Mouse (Mus musculus): ENCODE results near the gene Rab11b. TPM values are rescaled to one million over a fixed set of nuclear protein-coding genes. Genes with fewer than 3 reads are reported as not detected.

The Rab11b gene
- polyA plus RNA-seq (2015; fragmentation: Nextera tagmentation; extraction: Ambion mirVana), result 207 and 216 TPM in 2 replicates

DNA sequence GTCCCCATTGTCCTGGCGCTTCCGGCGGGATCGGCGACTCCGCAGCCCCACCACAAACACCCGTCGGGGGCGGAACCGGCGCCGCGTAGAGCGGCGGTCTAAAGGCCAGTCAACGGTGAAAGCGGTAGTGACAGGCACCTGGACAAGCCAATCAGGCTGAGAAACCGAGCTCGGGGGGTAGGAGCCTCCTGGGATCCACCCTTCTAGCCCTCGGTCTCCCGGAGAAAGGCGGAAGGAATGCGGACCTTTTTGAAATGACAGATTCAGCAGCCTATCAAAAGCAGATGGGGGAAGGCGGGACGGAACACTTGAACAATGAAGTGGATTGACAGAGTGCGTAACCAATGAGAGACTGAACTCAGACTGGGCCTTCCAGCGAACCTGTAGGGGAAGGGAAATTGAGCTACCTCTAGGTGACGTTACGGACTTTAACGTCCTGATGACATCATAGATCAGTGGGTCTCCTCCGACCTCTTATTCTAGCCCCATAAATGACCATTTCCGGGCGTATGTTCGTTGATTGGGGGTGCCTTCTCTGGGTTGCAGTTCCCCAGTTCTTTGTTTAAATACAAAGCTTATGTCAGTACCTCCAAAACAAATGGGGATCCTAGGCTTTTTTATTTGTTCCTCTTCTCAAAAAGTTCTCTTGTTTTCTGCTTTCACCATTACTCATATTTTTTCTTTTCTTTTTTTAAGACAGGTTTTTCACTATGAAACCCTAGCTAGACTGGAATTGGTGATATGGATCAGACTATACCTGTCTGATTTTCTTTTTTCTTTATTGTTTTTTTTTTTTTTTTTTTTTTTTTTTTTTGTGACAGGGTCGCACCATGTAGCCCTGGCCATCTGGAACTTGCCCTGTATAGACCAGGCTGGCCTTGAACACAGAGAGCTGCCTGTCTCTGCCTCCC lies at the start of gene Rab11b:
Rab11b (minus strand) TSS at position 276 of the 911 bp plus-strand sequence.
- ATAC-seq (replicated peaks; ENCODE audit: low FRiP score, low read depth) (peak; percentile 99), DNase-seq (ENCODE audit: low spot score) (peak; percentile 100)
- H3K27ac ChIP-seq, result peak within 1 kb of the TSS; percentile 99
- H3K27me3 ChIP-seq (ENCODE audit: insufficient read depth, low read length), result no peaks in the 10 kb centered on the region
- H3K4me1 ChIP-seq (replicated peaks; ENCODE audit: insufficient read depth, low read length), result peaks cover 32% of the 10 kb centered on the region
- TF ChIP-seq CTCF (IDR thresholded peaks at IDR 0.05; ENCODE audit: low read depth), result peak; percentile 35; the same call in 1 of the 2 replicates
- H3K4me3 ChIP-seq (replicated peaks; ENCODE audit: low read depth, low read length), result peak within 1 kb of the TSS; percentile 67
- WGBS, result 3% methylated on average over 35 of the region's 35 CpGs
- H3K36me3 ChIP-seq (ENCODE audit: insufficient read depth, low read length), result no peaks in the 10 kb centered on the region
- peak within 1 kb of the TSS; percentile 90 for H3K9ac ChIP-seq (ENCODE audit: low read depth, low read length)
- H3K4me2 ChIP-seq (ENCODE audit: low read length), result peak within 1 kb of the TSS; percentile 56
- no peaks in the 10 kb centered on the region for H3K9me3 ChIP-seq (replicated peaks; ENCODE audit: low read length)

DNA sequence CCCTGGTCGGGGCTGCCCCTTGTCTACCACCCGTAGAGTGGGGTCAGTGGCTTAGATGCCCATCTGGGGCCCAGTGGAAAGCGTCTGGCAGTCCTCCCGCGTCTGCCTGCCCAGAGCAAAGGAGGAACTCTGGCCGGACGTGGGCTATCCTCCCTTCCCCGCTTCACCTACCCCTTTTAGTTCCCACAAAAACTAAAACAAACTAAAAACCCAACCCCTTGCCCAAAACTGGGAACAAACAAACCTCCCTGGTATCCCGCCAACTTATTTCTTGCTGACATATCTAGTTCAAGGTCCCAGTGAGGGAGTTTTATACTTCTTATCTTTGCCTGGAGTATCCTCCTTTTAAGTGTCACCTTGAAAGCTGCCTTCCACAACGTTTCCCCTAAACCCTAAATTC lies 47.9 kb upstream of the Rab11b start:
- peaks cover 14% of the 10 kb centered on the region; the same call in 1 of the 2 replicates for H3K4me1 ChIP-seq (replicated peaks; ENCODE audit: insufficient read depth, low read length)
- no peaks in the 10 kb centered on the region for H3K9me3 ChIP-seq (replicated peaks; ENCODE audit: low read length)
- H3K4me2 ChIP-seq (ENCODE audit: low read length), result no peak overlapping the region
- no peak overlapping the region for H3K9ac ChIP-seq (ENCODE audit: low read depth, low read length)
- no peak overlapping the region for H3K4me3 ChIP-seq (replicated peaks; ENCODE audit: low read depth, low read length)
- H3K27ac ChIP-seq, result no peak overlapping the region
- ATAC-seq (replicated peaks; ENCODE audit: low FRiP score, low read depth) (no peak), DNase-seq (ENCODE audit: low spot score) (no peak)
- 29% methylated on average over 10 of the region's 10 CpGs for WGBS
- no peak for TF ChIP-seq CTCF (IDR thresholded peaks at IDR 0.05; ENCODE audit: low read depth)
- H3K36me3 ChIP-seq (ENCODE audit: insufficient read depth, low read length), result no peaks in the 10 kb centered on the region
- H3K27me3 ChIP-seq (ENCODE audit: insufficient read depth, low read length), result no peaks in the 10 kb centered on the region

DNA sequence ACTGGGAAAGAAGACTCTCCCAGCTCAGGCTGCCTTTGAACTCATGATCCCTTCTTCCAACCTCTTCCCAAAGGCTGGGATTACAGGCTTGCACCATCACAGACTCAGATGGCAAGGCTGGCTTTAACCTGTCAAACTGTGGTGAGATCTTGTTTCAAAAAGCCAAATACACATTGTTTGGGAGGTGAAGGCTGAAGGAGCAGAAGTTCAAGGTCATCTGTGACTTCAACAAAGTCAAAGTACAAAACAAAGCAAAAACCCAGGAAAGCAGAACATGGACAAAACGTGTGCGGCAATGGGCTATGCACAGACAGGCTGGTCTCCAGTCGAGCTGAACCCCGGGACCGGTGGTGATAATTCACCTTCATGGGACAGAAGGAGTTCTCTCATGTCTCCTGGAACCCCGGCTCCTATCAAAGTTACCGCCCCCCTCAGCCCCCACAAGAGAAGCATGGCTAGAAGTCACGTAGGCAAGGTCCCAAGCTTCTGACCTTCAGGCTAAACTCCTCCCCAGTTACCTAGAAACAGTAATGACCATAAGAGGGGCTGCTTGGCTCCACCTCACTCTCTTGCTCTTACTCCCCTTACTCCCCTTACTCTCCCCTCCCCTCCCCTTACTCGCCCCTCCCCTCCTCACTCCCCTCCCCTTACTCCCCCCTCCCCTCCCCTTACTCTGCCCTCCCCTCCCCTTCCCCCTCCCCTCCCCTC lies 47.0 kb upstream of the Rab11b start:
- Histone ChIP-seq H3K27me3 (ENCODE audit: insufficient read depth, low read length) (no peaks in the 10 kb centered on the region), H3K9ac (ENCODE audit: low read depth, low read length) (no peak overlapping the region; the same call in 1 of the 2 replicates), H3K36me3 (ENCODE audit: insufficient read depth, low read length) (no peaks in the 10 kb centered on the region), H3K4me1 (replicated peaks; ENCODE audit: insufficient read depth, low read length) (peaks cover 5% of the 10 kb centered on the region; the same call in 1 of the 2 replicates), H3K9me3 (replicated peaks; ENCODE audit: low read length) (no peaks in the 10 kb centered on the region), H3K27ac (no peak overlapping the region), H3K4me3 (replicated peaks; ENCODE audit: low read depth, low read length) (no peak overlapping the region), H3K4me2 (ENCODE audit: low read length) (no peak overlapping the region)
- no peak for TF ChIP-seq CTCF (IDR thresholded peaks at IDR 0.05; ENCODE audit: low read depth)
- 22% methylated on average over 8 of the region's 9 CpGs for WGBS
- ATAC-seq (replicated peaks; ENCODE audit: low FRiP score, low read depth) (no peak), DNase-seq (ENCODE audit: low spot score) (no peak)

DNA sequence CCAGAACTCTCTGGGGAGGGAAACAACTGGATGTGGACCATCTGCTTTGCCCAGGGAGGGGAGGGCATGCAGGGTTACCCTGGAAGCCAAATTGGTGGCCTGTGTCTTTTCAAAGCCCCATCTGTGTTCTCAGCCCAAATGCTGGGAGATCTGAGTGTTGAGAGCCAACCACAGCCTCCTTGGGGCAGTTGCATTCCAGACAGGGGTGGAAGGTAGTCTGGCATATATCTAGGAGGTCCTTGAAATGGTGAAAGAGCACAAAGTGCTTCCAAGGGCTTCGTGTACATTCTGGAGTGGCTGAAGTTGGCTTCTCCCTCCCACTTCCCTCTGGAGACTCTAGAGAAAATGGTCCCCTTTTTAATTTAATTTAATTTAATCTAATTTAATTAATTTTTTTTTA lies 44.4 kb upstream of the Rab11b start:
- no peak overlapping the region for H3K4me2 ChIP-seq (ENCODE audit: low read length)
- no peak overlapping the region for H3K9ac ChIP-seq (ENCODE audit: low read depth, low read length)
- no peaks in the 10 kb centered on the region for H3K36me3 ChIP-seq (ENCODE audit: insufficient read depth, low read length)
- H3K4me1 ChIP-seq (replicated peaks; ENCODE audit: insufficient read depth, low read length), result no peaks in the 10 kb centered on the region
- H3K27me3 ChIP-seq (ENCODE audit: insufficient read depth, low read length), result no peaks in the 10 kb centered on the region
- WGBS, result 39% methylated on average over 1 of the region's 1 CpGs
- no peaks in the 10 kb centered on the region for H3K9me3 ChIP-seq (replicated peaks; ENCODE audit: low read length)
- ATAC-seq (replicated peaks; ENCODE audit: low FRiP score, low read depth), result no peak
- DNase-seq (ENCODE audit: low spot score), result no peak
- H3K4me3 ChIP-seq (replicated peaks; ENCODE audit: low read depth, low read length), result no peak overlapping the region
- H3K27ac ChIP-seq, result no peak overlapping the region
- TF ChIP-seq CTCF (IDR thresholded peaks at IDR 0.05; ENCODE audit: low read depth), result no peak

DNA sequence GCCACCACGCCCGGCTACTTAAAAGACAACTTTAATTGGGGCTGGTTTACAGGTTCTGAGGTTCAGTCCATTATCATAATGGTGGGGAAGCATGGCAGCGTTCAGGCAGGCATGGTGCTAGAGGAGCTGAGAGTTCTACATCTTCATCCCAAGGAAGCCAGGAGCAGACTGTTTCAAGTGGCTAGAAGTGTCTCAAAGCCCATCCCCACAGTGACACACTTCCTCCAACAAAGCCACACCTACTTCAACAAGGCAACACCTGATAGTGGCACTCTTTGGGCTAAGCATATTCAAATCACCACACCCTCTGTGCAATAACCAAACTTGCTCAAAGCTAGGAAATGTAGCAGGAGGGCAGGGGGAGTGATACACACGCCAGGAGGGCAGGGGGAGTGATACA lies 43.9 kb upstream of the Rab11b start:
- Histone ChIP-seq H3K4me3 (replicated peaks; ENCODE audit: low read depth, low read length) (no peak overlapping the region), H3K9me3 (replicated peaks; ENCODE audit: low read length) (no peaks in the 10 kb centered on the region), H3K9ac (ENCODE audit: low read depth, low read length) (no peak overlapping the region), H3K4me2 (ENCODE audit: low read length) (no peak overlapping the region), H3K36me3 (ENCODE audit: insufficient read depth, low read length) (no peaks in the 10 kb centered on the region), H3K27me3 (ENCODE audit: insufficient read depth, low read length) (no peaks in the 10 kb centered on the region), H3K27ac (no peak overlapping the region), H3K4me1 (replicated peaks; ENCODE audit: insufficient read depth, low read length) (no peaks in the 10 kb centered on the region)
- ATAC-seq (replicated peaks; ENCODE audit: low FRiP score, low read depth), result no peak
- no peak for TF ChIP-seq CTCF (IDR thresholded peaks at IDR 0.05; ENCODE audit: low read depth)
- DNase-seq (ENCODE audit: low spot score), result no peak
- WGBS, result 61% methylated on average over 4 of the region's 4 CpGs

DNA sequence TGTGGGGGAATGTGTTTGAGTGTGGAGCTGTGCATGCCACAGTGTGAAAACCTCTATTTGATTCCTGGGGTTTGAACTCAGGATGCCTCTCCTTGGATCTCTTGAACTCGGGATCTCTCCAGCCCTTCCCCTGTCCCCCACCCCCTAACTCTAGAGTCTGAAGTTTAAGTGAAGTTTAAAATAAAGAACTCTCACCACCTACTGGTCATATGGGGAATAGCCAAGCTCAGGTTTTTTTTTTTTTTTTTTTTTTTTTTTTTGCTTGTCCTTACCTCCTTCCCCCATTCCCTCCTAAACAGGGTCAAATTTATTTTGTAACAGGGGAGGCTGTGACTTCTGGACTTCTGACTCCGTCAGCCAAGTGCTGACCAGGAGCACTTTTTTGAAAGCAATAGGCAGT lies 41.9 kb upstream of the Rab11b start:
- 3% methylated on average over 2 of the region's 2 CpGs for WGBS
- no peaks in the 10 kb centered on the region for H3K36me3 ChIP-seq (ENCODE audit: insufficient read depth, low read length)
- peak; percentile 66 for DNase-seq (ENCODE audit: low spot score)
- ATAC-seq (replicated peaks; ENCODE audit: low FRiP score, low read depth), result no peak
- H3K4me1 ChIP-seq (replicated peaks; ENCODE audit: insufficient read depth, low read length), result no peaks in the 10 kb centered on the region
- H3K27me3 ChIP-seq (ENCODE audit: insufficient read depth, low read length), result no peaks in the 10 kb centered on the region
- TF ChIP-seq CTCF (IDR thresholded peaks at IDR 0.05; ENCODE audit: low read depth), result peak; percentile 74
- no peak overlapping the region for H3K4me2 ChIP-seq (ENCODE audit: low read length)
- H3K4me3 ChIP-seq (replicated peaks; ENCODE audit: low read depth, low read length), result no peak overlapping the region
- H3K27ac ChIP-seq, result no peak overlapping the region
- no peak overlapping the region for H3K9ac ChIP-seq (ENCODE audit: low read depth, low read length)
- no peaks in the 10 kb centered on the region for H3K9me3 ChIP-seq (replicated peaks; ENCODE audit: low read length)

All from kidney, postnatal 0 days (tissue).